Mouse (Mus musculus) heart, embryonic 16.5 days (tissue): ENCODE results near the gene Myo1b. TPM values are rescaled to one million over a fixed set of nuclear protein-coding genes. Genes with fewer than 3 reads are reported as not detected.

ENCODE experiments used
- ATAC-seq: fragments of 200-750 bp; cut with Nextera tagmentation; replicated peaks from 2 replicates; pipeline ENCODE4 v1.8.0; 2017; ENCODE audit warnings: moderate number of reproducible peaks; ENCODE audit not compliant: insufficient read depth, low FRiP score; ENCODE audit errors: extremely low read depth
- H3K27ac ChIP-seq: fragments of 300-500 bp; sonication (generic); 2 replicates; pipeline ENCODE4 v1.5.1; 2014; ENCODE audit warnings: mild to moderate bottlenecking, low read length, control low read depth, moderate library complexity
- H3K27me3 ChIP-seq: fragments of 300-500 bp; sonication (generic); 2 replicates; pipeline ENCODE4 v1.6.1; 2014; ENCODE audit warnings: low read length, mixed read lengths; ENCODE audit not compliant: control insufficient read depth, insufficient read depth
- H3K36me3 ChIP-seq: fragments of 300-500 bp; sonication (generic); 2 replicates; pipeline ENCODE4 v1.6.1; 2014; ENCODE audit not compliant: control insufficient read depth, insufficient read depth
- H3K4me1 ChIP-seq: fragments of 300-500 bp; sonication (generic); 2 replicates; pipeline ENCODE4 v1.6.1; 2014; ENCODE audit warnings: low read length, mixed read lengths; ENCODE audit not compliant: control insufficient read depth, insufficient read depth
- H3K4me2 ChIP-seq: fragments of 300-500 bp; sonication (generic); 2 replicates; pipeline ENCODE4 v1.6.1; 2014; ENCODE audit warnings: low read depth, mild to moderate bottlenecking, control low read depth, low read length
- H3K4me3 ChIP-seq: fragments of 300-500 bp; sonication (generic); 2 replicates; pipeline ENCODE4 v1.5.1; 2014; ENCODE audit warnings: mild to moderate bottlenecking, control low read depth, low read length
- H3K9ac ChIP-seq: fragments of 300-500 bp; sonication (generic); 2 replicates; pipeline ENCODE4 v1.6.1; 2014; ENCODE audit warnings: low read length, control low read depth
- H3K9me3 ChIP-seq: fragments of 300-500 bp; sonication (generic); replicated peaks from 2 replicates; pipeline ENCODE4 v1.6.1; 2016; ENCODE audit warnings: low read length; ENCODE audit not compliant: control insufficient read depth
- WGBS: fragments of 180-500 bp; shearing (Covaris S2); extraction: QIAGEN DNeasy Blood & Tissue Kit; methylation state at CpG from one replicate; pipeline ENCODE4 v1.1.7; 2014; 5-methylcytosine and 5-hydroxymethylcytosine counted together
- polyA plus RNA-seq: library from polyadenylated mRNA; unstranded; fragments of >200 nt; fragmentation: Nextera tagmentation; extraction: Ambion mirVana; gene quantifications from 2 replicates; pipeline ENCODE4 v1.2.1, GENCODE M21; 2015

Gene Myo1b
- polyA plus RNA-seq, result 26.6 and 35.2 TPM in 2 replicates

DNA sequence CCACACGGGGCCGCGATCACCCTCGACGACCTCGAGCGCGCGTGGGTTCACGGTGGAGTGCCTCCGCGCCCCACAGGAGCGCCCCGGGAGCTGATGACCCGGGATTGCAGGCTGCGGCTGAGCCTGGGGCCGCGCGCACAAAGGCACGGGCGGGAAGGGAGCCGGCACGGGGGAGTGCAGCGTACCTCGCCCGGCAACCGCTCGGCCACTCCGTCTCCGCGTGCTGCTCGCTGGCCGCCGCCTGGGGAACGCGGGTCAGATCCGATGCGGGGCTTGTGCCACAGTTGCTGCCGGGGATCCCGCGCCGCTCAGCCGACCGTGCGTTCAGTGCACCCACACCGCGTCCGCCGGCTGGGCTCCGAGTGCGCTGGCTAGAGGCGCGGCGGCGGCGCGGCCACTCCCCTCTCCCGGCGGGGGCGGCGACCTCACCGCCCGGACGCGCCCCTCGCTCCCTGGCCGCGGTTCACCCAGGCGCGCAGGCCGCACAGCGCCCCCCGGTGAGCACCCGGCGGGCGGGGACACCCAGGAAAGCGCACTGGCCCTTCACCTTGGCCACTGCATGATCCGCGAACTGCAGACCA lies at the start of gene Myo1b:
Gene Myo1b, minus strand, starts transcription at position 496 of the 581 bp plus-strand sequence.
- peak; percentile 88 for ATAC-seq
- H3K27me3 ChIP-seq, result no peaks in the 10 kb centered on the region
- peak within 1 kb of the TSS; percentile 92 for H3K4me2 ChIP-seq
- peak within 1 kb of the TSS; percentile 90 for H3K9ac ChIP-seq
- peaks cover 10% of the 10 kb centered on the region for H3K4me1 ChIP-seq
- peak within 1 kb of the TSS; percentile 88 for H3K4me3 ChIP-seq
- WGBS, result under 1% methylated on average over 76 of the region's 79 CpGs
- peak within 1 kb of the TSS; percentile 84 for H3K27ac ChIP-seq
- no peaks in the 10 kb centered on the region for H3K9me3 ChIP-seq
- H3K36me3 ChIP-seq, result no peaks in the 10 kb centered on the region

GRCm38 (mm10) chr1:51964647-51965046 lies 48.8 kb upstream of the Myo1b start:
- WGBS, result 90% methylated on average over 2 of the region's 2 CpGs
- no peak for ATAC-seq
- no peaks in the 10 kb centered on the region for H3K36me3 ChIP-seq
- H3K27ac ChIP-seq, result no peak overlapping the region
- no peaks in the 10 kb centered on the region for H3K27me3 ChIP-seq
- H3K4me3 ChIP-seq, result no peak overlapping the region
- peaks cover 4% of the 10 kb centered on the region; the same call in 1 of the 2 replicates for H3K4me1 ChIP-seq
- no peaks in the 10 kb centered on the region for H3K9me3 ChIP-seq
- no peak overlapping the region for H3K4me2 ChIP-seq
- no peak overlapping the region for H3K9ac ChIP-seq

GRCm38 (mm10) chr1:51947116-51947515 lies 31.2 kb upstream of the Myo1b start:
- Histone ChIP-seq H3K36me3 (no peaks in the 10 kb centered on the region), H3K4me3 (no peak overlapping the region), H3K9ac (no peak overlapping the region), H3K27me3 (no peaks in the 10 kb centered on the region), H3K4me2 (no peak overlapping the region), H3K27ac (no peak overlapping the region), H3K4me1 (no peaks in the 10 kb centered on the region), H3K9me3 (no peaks in the 10 kb centered on the region)
- 41% methylated on average over 4 of the region's 4 CpGs for WGBS
- no peak for ATAC-seq

- Histone ChIP-seq H3K36me3 (no peaks in the 10 kb centered on the region), H3K4me3 (no peak overlapping the region), H3K9ac (no peak overlapping the region), H3K9me3 (peaks cover 5% of the 10 kb centered on the region), H3K27ac (no peak overlapping the region), H3K4me1 (no peaks in the 10 kb centered on the region), H3K4me2 (no peak overlapping the region), H3K27me3 (no peaks in the 10 kb centered on the region)
- ATAC-seq, result 0 out of 2 replicates have a peak, but pooled peaks have one; percentile 28
- 40% methylated on average over 5 of the region's 5 CpGs for WGBS
Measured at GRCm38 (mm10) chr1:51944755-51945154, 28.9 kb upstream of the Myo1b start.

GRCm38 (mm10) chr1:51938357-51938756 lies 22.5 kb upstream of the Myo1b start:
- H3K4me1 ChIP-seq, result peaks cover 8% of the 10 kb centered on the region
- H3K27ac ChIP-seq, result no peak overlapping the region
- 88% methylated on average over 7 of the region's 7 CpGs for WGBS
- no peak overlapping the region for H3K4me2 ChIP-seq
- H3K36me3 ChIP-seq, result no peaks in the 10 kb centered on the region
- H3K4me3 ChIP-seq, result no peak overlapping the region
- H3K9me3 ChIP-seq, result peaks cover 6% of the 10 kb centered on the region
- no peaks in the 10 kb centered on the region for H3K27me3 ChIP-seq
- no peak for ATAC-seq
- no peak overlapping the region for H3K9ac ChIP-seq

- peaks cover 8% of the 10 kb centered on the region for H3K4me1 ChIP-seq
- H3K36me3 ChIP-seq, result no peaks in the 10 kb centered on the region
- ATAC-seq, result no peak
- no peak overlapping the region for H3K4me2 ChIP-seq
- no peak overlapping the region for H3K9ac ChIP-seq
- H3K4me3 ChIP-seq, result no peak overlapping the region
- WGBS, result 52% methylated on average over 2 of the region's 2 CpGs
- H3K27ac ChIP-seq, result peak overlapping the region; percentile 26
- H3K27me3 ChIP-seq, result no peaks in the 10 kb centered on the region
- peaks cover 3% of the 10 kb centered on the region for H3K9me3 ChIP-seq
Measured at GRCm38 (mm10) chr1:51935006-51935405, 19.1 kb upstream of the Myo1b start.

GRCm38 (mm10) chr1:51934176-51934924 lies 18.5 kb upstream of the Myo1b start:
- Histone ChIP-seq H3K4me1 (peaks cover 8% of the 10 kb centered on the region), H3K4me3 (no peak overlapping the region), H3K27ac (peak overlapping the region; percentile 26), H3K4me2 (no peak overlapping the region), H3K9me3 (no peaks in the 10 kb centered on the region), H3K27me3 (no peaks in the 10 kb centered on the region), H3K9ac (no peak overlapping the region), H3K36me3 (no peaks in the 10 kb centered on the region)
- 46% methylated on average over 11 of the region's 11 CpGs for WGBS
- ATAC-seq, result no peak

DNA sequence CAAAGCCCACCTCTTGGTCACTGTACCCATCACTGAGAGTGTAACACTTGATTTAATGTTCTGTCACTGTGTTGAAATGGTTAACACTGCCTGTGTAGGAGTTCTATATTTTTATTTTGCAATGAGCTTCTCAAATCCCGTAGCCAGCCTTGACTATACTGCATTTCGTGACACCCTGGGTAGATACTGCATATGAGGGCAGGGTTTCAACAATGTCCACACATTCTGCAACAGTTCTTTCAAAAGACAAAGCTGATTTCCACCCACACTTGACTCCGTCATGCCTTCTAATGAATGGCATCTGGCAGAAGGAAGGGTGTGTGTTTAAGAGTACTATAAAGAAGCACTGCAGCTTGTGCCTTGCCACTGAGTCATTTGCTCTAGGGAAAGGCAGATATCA lies 17.0 kb upstream of the Myo1b start:
- no peak for ATAC-seq
- Histone ChIP-seq H3K4me2 (no peak overlapping the region), H3K9me3 (no peaks in the 10 kb centered on the region), H3K27me3 (no peaks in the 10 kb centered on the region), H3K9ac (no peak overlapping the region), H3K4me1 (peaks cover 8% of the 10 kb centered on the region), H3K4me3 (no peak overlapping the region), H3K27ac (no peak overlapping the region), H3K36me3 (no peaks in the 10 kb centered on the region)
- WGBS, result 50% methylated on average over 3 of the region's 3 CpGs

- no peak overlapping the region for H3K9ac ChIP-seq
- no peak overlapping the region for H3K4me3 ChIP-seq
- ATAC-seq, result no peak
- peaks cover 8% of the 10 kb centered on the region for H3K4me1 ChIP-seq
- no peak overlapping the region for H3K27ac ChIP-seq
- H3K4me2 ChIP-seq, result no peak overlapping the region
- H3K27me3 ChIP-seq, result no peaks in the 10 kb centered on the region
- WGBS, result 74% methylated on average over 7 of the region's 7 CpGs
- H3K9me3 ChIP-seq, result no peaks in the 10 kb centered on the region
- no peaks in the 10 kb centered on the region for H3K36me3 ChIP-seq
Measured at GRCm38 (mm10) chr1:51931561-51931960, 15.7 kb upstream of the Myo1b start.
